Mouse (Mus musculus) ovary, adult 18-20 months (tissue): Measurements from ENCODE around the gene Mbl2.
"Not testable (repeated sequence)": the region's sequence is repeated elsewhere in the genome, so short reads cannot be mapped to it uniquely, and the experiment has no call there.

Source experiments
- DNase-seq: peaks from one replicate; pipeline ENCODE4 v3.0.0; 2022; ENCODE audit warnings: low spot score, mixed read lengths

Mbl2 gene

DNA sequence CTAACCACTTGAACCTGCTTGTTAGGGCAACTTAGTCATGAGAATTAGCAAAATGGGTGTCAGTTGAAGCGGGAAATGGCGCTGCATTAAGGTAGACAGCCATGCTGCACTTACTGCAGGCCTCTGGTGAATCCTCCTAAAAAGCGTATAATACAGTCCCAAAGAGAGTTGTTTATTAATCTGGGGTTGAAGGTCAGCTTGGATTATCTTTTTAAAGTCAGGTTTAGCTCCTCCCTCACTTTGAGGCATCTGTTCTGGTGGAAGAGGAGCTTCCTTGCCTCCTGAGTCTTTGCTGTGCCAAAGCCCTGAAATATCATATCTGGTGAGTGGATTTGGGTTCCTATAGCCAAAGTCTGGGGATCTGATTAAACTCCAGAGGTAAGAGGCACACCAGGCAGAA lies at the start of gene Mbl2:
TSS of gene Mbl2 (plus strand) at position 252 of the 400 bp plus-strand sequence.
- no peak for DNase-seq

DNA sequence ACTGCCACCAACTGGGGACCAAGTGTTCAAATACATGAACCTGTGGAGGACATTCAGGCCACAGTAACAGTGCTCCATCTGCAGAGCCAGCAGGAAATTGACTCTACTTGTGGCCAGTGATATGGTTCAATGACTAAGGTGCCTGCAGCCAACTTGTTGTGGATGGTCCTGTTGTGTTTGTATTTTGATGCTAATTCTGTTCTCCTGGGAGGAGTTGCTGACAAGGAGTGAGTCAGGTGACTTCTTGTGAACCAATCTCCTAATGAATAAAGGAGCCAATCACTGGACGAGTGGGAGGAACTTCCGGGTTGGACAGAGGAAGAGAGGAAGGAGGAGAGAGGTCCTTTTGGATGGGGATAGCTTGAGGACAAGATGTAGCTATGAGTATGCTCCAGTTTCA lies 47.2 kb upstream of the Mbl2 start:
- no peak for DNase-seq

DNA sequence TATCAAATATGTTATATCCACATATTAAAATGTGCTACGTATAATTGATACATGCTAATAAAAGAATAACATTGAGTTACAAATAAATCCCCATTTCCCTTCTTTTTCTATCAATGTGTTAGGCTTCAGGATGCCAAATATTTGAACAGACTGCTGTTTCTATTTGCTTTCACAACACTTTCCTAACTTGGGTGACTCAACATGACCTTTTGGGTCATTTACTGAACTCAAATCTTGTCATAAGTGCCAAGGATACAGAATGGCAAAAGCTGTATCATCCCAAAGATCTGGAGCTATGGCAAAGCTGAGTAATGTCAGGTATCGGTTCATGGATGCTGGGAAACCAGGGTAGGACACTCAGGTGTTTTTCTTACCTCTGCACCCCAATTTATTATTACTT lies 45.5 kb upstream of the Mbl2 start:
- DNase-seq = no peak

GRCm38 (mm10) chr19:30194999-30195398 lies 37.7 kb upstream of the Mbl2 start:
- DNase-seq = no peak

DNA sequence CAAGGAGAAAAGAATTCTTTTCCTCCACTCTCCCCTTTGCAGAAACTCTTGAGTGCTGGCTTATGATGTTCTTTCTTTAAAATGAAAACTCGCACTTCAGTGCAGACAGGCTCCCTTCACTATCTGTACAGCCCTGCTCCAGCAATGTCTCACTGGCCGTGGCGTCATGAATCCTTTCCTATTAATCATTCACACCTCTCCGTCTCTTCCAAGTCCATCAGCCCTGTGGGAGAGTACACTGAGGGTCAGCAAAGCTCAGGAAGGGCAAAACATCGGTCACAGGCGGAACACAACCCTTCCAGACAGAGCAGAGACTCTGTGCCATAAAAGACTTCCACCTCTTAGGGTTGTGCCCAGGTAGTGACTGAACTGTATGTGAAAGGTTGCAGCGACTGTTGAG lies 30.6 kb upstream of the Mbl2 start:
- no peak for DNase-seq

GRCm38 (mm10) chr19:30205159-30205816 lies 27.5 kb upstream of the Mbl2 start:
- no peak for DNase-seq

GRCm38 (mm10) chr19:30205874-30206273 lies 26.9 kb upstream of the Mbl2 start:
- DNase-seq = no peak

DNA sequence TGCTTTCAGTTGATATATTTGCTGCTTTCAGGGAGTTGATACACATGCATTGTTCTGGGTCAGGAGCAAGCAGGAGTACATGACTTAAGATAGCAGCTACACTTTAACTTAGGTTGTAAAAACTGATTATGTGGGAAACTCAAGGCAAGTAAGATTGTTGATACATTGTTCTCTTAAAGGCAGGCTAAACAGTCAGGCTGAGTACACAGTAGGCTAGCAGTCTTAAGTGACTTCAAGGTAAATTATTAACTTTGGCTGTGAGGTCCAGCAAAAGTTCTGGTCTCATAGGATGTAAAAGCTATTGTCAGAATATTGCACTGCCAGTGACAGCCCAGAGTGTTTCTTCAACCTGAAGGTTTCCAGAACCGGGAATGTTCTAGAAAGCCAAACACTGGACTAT lies 25.8 kb upstream of the Mbl2 start:
- no peak for DNase-seq

- DNase-seq = not testable (repeated sequence)
Measured at GRCm38 (mm10) chr19:30209006-30209405, 23.7 kb upstream of the Mbl2 start.

- DNase-seq = no peak
Measured at GRCm38 (mm10) chr19:30214026-30214425, 18.7 kb upstream of the Mbl2 start.

DNA sequence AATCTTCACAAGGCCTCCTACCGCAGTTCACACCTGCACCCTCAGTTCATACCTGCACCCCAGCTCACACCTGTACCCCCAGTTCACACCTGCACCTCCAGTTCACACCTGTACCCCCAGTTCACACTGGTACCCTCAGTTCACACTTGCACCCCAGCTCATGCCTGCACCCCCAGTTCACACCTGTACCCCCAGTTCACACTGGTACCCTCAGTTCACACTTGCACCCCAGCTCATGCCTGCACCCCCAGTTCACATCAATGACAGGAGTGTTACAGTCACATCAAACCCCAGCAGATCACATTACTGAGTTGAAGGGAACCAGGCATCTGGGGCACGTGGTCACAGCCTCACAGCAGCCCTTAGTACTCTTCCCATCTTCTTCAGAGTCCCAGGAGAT lies 17.0 kb upstream of the Mbl2 start:
- not testable (repeated sequence) for DNase-seq

DNA sequence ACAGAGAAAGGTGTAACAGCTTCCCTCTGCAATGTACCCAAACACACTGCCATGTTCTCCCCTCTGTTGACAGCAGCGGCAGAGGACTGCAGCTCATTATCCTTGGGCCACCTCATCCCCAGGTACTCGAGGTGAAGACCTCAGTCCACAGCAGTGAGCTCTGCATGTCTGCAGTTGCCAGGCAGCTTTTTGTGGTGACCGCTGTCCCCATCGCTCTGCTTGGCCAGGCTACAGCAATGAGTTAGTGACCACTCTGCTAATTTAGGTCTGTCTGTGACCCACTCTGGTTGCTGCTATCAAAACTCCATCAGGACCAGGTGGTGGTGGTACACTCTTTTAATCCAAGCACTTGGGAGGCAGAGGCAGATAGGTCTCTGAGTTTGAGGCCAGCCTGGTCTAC lies 16.6 kb upstream of the Mbl2 start:
- no peak for DNase-seq

- DNase-seq = no peak
Measured at GRCm38 (mm10) chr19:30217335-30217734, 15.4 kb upstream of the Mbl2 start.

- not testable (repeated sequence) for DNase-seq
Measured at GRCm38 (mm10) chr19:30222593-30222992, 10.1 kb upstream of the Mbl2 start.

DNA sequence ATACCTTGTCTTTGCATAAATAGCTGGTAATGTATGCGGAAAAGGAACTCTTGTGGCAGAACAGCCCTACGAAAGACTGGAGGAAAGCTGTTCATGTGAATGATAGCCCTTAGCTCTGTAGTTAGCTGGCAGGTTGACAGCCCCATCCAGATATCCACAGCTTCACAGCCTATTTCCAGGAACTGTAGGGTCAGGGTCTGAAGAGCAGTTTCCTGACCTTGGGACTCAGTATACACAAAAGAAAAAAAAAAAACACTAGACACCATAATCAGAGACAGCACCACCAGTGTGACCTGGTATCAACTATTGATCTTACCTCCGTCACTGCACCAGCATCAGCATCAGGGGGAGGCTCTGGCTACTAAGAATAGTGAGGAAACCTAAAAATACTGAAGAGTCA lies 3.3 kb upstream of the Mbl2 start:
- DNase-seq = no peak

DNA sequence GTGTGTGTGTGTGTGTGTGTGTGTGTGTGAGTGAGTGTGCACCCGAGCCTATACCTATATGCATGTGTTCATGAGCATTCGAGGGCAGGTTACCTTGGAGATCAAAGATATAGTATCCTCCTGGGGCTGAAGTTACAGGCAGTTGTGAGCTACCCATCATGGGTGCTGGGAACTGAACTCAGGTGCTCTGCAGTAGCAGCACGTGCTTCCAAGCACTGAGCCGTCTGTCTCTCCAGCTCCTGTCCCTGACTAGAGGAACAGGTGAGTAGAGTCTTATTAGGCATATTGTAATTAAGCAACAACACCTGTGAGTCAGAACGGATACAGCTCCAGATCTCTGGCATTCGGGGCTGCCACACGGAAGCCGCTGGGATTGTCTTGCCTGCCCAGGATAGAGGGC lies 1.7 kb downstream of the Mbl2 start:
- DNase-seq = no peak

DNA sequence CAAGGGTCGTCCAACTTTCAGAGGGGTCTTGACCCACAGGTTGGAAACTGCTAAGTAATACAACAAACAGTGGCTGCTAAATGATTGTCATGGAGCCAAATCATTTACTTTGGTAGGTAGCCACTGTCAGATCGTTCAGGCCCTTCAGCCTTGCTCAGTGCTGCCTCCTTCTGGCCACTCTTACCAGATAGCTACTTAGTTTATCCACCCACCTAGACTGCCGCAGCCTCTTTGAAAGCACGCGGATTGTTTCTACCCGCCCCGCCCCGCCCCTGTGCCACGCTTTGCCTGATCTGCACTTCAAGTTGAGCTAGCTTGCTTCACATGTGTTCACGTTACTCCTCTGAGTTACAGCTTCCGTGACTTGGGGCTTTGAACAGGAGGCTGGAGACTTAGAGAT lies 14.6 kb downstream of the Mbl2 start:
- DNase-seq = no peak

DNA sequence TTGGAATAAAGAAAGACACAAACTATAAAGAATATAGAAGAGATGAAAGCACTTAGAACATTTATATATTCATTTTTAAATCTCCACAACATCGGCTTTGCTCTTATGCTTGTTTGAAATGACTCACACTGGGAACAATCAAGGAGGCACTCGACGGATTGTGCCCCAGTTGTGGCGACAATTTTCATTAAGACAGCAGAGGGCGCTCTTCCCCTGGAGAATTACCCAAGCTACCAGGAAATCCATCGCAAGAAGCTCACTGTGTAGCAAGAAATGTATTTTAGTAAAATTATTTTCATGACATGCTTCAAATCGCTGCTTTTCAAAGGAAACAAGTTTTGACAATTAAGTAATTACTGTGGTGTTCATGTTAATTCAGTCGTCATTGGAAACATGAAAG lies 16.1 kb downstream of the Mbl2 start:
- DNase-seq = peak; percentile 3

- no peak for DNase-seq
Measured at GRCm38 (mm10) chr19:30252253-30252652, 19.5 kb downstream of the Mbl2 start.

DNA sequence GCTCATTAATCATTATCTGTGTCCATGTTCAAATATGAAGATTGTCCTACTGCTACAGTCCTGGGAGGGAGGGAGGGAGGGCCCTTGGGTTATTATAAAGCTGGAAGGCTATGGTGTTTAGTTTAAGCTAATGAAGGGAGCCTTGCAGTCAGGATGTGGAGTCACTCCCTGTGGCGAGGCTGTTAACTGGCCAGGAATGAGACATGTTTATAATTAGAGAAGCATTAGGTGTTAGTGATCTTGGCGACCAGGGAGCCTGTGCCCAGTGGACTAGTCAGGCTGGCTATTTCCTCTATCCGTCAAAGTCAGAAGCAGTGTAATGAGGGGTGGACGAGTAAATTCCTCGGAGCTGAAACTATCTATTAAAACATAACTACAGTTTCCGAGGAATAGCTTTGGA lies 23.6 kb downstream of the Mbl2 start:
- DNase-seq = no peak

- no peak for DNase-seq
Measured at GRCm38 (mm10) chr19:30281125-30281524, 48.4 kb downstream of the Mbl2 start.

GRCm38 (mm10) chr19:30287899-30288490 lies 55.3 kb downstream of the Mbl2 start:
- no peak for DNase-seq
